Mouse (Mus musculus) urinary bladder, postnatal 25 days (tissue): ENCODE measurements around the gene Kdsr.

Experiments
- DNase-seq: peaks from one replicate; pipeline ENCODE4 v3.0.0; 2022; ENCODE audit warnings: low spot score

Gene Kdsr

GRCm38 (mm10) chr1:106759572-106760435 lies at the start of gene Kdsr:
Gene Kdsr (minus strand): TSS chr1:106759727.
- peak; percentile 88 for DNase-seq

GRCm38 (mm10) chr1:106799931-106800330 lies 40.4 kb upstream of the Kdsr start:
- DNase-seq, result no peak

- DNase-seq, result no peak
These were observed 39.9 kb upstream of the Kdsr start for GRCm38 (mm10) chr1:106799406-106799805.

GRCm38 (mm10) chr1:106796987-106797779 lies 37.7 kb upstream of the Kdsr start:
- no peak for DNase-seq

- DNase-seq, result peak; percentile 85
These were observed 37.0 kb upstream of the Kdsr start, which contains the start of gene Vps4b for GRCm38 (mm10) chr1:106796542-106796924. Gene Vps4b (minus strand): TSS chr1:106796728.

GRCm38 (mm10) chr1:106795634-106796541 lies 36.4 kb upstream of the Kdsr start:
- peak; percentile 44 for DNase-seq

- DNase-seq, result no peak
These were observed 15.4 kb upstream of the Kdsr start for GRCm38 (mm10) chr1:106774896-106775295.

- no peak for DNase-seq
These were observed 14.6 kb upstream of the Kdsr start for GRCm38 (mm10) chr1:106774092-106774491.

GRCm38 (mm10) chr1:106768773-106769172 lies 9.2 kb upstream of the Kdsr start:
- no peak for DNase-seq

GRCm38 (mm10) chr1:106765771-106766170 lies 6.2 kb upstream of the Kdsr start:
- DNase-seq, result no peak

- DNase-seq, result no peak
These were observed 5.3 kb upstream of the Kdsr start for GRCm38 (mm10) chr1:106764846-106765245.

GRCm38 (mm10) chr1:106764281-106764680 lies 4.8 kb upstream of the Kdsr start:
- no peak for DNase-seq

- no peak for DNase-seq
These were observed 1.2 kb upstream of the Kdsr start for GRCm38 (mm10) chr1:106760750-106761149.

- DNase-seq, result peak; percentile 43
These were observed 574 bp downstream of the Kdsr start for GRCm38 (mm10) chr1:106758734-106759571.

- no peak for DNase-seq
These were observed 2.9 kb downstream of the Kdsr start for GRCm38 (mm10) chr1:106756633-106757032.

- no peak for DNase-seq
These were observed 7.5 kb downstream of the Kdsr start for GRCm38 (mm10) chr1:106752013-106752412.

GRCm38 (mm10) chr1:106750656-106751055 lies 8.9 kb downstream of the Kdsr start:
- DNase-seq, result no peak

- no peak for DNase-seq
These were observed 10.8 kb downstream of the Kdsr start for GRCm38 (mm10) chr1:106748555-106749315.

- DNase-seq, result no peak
These were observed 16.5 kb downstream of the Kdsr start for GRCm38 (mm10) chr1:106742980-106743379.

- DNase-seq, result no peak
These were observed 18.8 kb downstream of the Kdsr start for GRCm38 (mm10) chr1:106740735-106741134.
